Mouse (Mus musculus) cortical plate, adult 2 months (tissue): ENCODE data around the gene Arhgap42.

Experiments used
- CTCF ChIP-seq: fragments of 200-500 bp; IDR thresholded peaks from 2 replicates; pipeline ENCODE4 v1.5.1; 2011; ENCODE audit warnings: mild to moderate bottlenecking, control low read depth, low read length; ENCODE audit not compliant: insufficient read depth; ENCODE audit errors: extremely low read depth
- POLR2A ChIP-seq: fragments of 200-500 bp; IDR thresholded peaks from 2 replicates; pipeline ENCODE4 v1.6.1; 2011; ENCODE audit warnings: mild to moderate bottlenecking, low read length, control low read depth; ENCODE audit not compliant: insufficient read depth; ENCODE audit errors: extremely low read depth

DNA sequence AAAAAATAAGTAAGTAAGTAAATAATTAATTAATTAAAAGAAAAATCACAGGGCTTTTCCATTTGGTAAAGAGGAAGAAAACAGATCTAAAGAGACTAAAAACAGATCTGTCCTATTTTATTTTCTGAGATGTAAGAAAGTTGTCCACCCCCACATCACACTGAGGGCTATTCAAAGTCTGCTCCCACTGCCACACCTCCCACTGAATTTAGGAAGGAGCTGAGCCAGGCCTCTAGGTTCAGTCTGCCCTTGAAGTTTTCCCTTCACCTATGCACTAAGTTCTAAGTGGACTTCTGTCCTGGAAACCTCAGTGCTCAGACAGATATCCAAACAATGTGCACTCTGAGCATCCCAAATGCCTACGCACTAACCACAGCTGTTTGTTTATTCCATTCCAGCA, 15.9 kb upstream of the Arhgap42 start:
- TF ChIP-seq CTCF (no peak), POLR2A (no peak)
